Comparison of ENCODE assay signal across 8 mouse cellular contexts in genomic region chr12:112659109-112659508, GRCm38 (mm10). TPM values are rescaled to one million over a fixed set of nuclear protein-coding genes. Genes with fewer than 3 reads are reported as not detected.
DNase-seq lines count a peak whose midpoint lies in the region; ATAC-seq and TF ChIP-seq lines count a peak whose summit lies in the region.

No protein-coding gene starts in this region.

- no peaks in the 10 kb centered on the region for H3K9me3 ChIP-seq in forebrain, embryonic 14.5 days (replicated peaks; ENCODE audit: control insufficient read depth, low read length)
- H3K9me3 ChIP-seq in forebrain, embryonic 11.5 days (ENCODE audit: control insufficient read depth, low read length), result no peaks in the 10 kb centered on the region
- H3K9me3 ChIP-seq in hindbrain, postnatal 0 days (ENCODE audit: low read length), result no peaks in the 10 kb centered on the region

- peaks cover 32% of the 10 kb centered on the region for H3K4me1 ChIP-seq in forebrain, embryonic 14.5 days (ENCODE audit: control insufficient read depth, insufficient read depth, low read length)
- H3K4me1 ChIP-seq in forebrain, embryonic 11.5 days (replicated peaks; ENCODE audit: control insufficient read depth, insufficient read depth, low read length), result peaks cover 20% of the 10 kb centered on the region
- H3K4me1 ChIP-seq in hindbrain, postnatal 0 days (ENCODE audit: insufficient read depth, low read length), result peaks cover 18% of the 10 kb centered on the region

- H3K27ac ChIP-seq in forebrain, embryonic 14.5 days (ENCODE audit: low read depth, low read length), result no peak overlapping the region
- no peak overlapping the region for H3K27ac ChIP-seq in forebrain, embryonic 11.5 days (ENCODE audit: low read depth, low read length)
- no peak overlapping the region for H3K27ac ChIP-seq in hindbrain, postnatal 0 days

- H3K4me3 ChIP-seq in forebrain, embryonic 14.5 days (ENCODE audit: low read depth, low read length), result no peak overlapping the region
- H3K4me3 ChIP-seq in forebrain, embryonic 11.5 days (ENCODE audit: low read depth, low read length), result no peak overlapping the region
- no peak overlapping the region for H3K4me3 ChIP-seq in hindbrain, postnatal 0 days (ENCODE audit: low read length)

- no peak for ATAC-seq in forebrain, embryonic 14.5 days
- no peak for ATAC-seq in forebrain, embryonic 11.5 days (replicated peaks; ENCODE audit: low FRiP score)
- ATAC-seq in hindbrain, postnatal 0 days, result no peak

- peak; percentile 21 for DNase-seq in forebrain, embryonic 14.5 days (ENCODE audit: low spot score)
- DNase-seq in forebrain, embryonic 11.5 days (ENCODE audit: low spot score), result no peak
- DNase-seq in spleen, adult 18-20 months, result peak; percentile 47 to 74
- no peak for DNase-seq in spleen, adult 12 weeks (ENCODE audit: low spot score)
- DNase-seq in cerebellum, postnatal 4 days (ENCODE audit: low spot score in 2 of 2), result peak; percentile 75 to 83
- DNase-seq in hindbrain, postnatal 0 days (ENCODE audit: low spot score), result peak; percentile 43
- peak; percentile 80 to 85 for DNase-seq in lung, postnatal 4 days
- DNase-seq in urinary bladder, postnatal 36 days (ENCODE audit: low spot score in 2 of 2), result peak; percentile 46 to 67

- peaks cover 91% of the 10 kb centered on the region for H3K36me3 ChIP-seq in forebrain, embryonic 14.5 days (ENCODE audit: control insufficient read depth, insufficient read depth, low read length)
- H3K36me3 ChIP-seq in forebrain, embryonic 11.5 days (ENCODE audit: control insufficient read depth, insufficient read depth, low read length), result peaks cover 22% of the 10 kb centered on the region
- H3K36me3 ChIP-seq in hindbrain, postnatal 0 days (ENCODE audit: insufficient read depth, low read length), result peaks cover 61% of the 10 kb centered on the region

- H3K4me2 ChIP-seq in forebrain, embryonic 14.5 days (ENCODE audit: low read length), result no peak overlapping the region
- no peak overlapping the region for H3K4me2 ChIP-seq in forebrain, embryonic 11.5 days (ENCODE audit: low read depth, low read length, severe bottlenecking)
- no peak overlapping the region for H3K4me2 ChIP-seq in hindbrain, postnatal 0 days (ENCODE audit: low read depth, low read length)

- no peak overlapping the region for H3K9ac ChIP-seq in forebrain, embryonic 14.5 days (ENCODE audit: low read length)
- H3K9ac ChIP-seq in forebrain, embryonic 11.5 days (ENCODE audit: low read length), result no peak overlapping the region
- H3K9ac ChIP-seq in hindbrain, postnatal 0 days (replicated peaks; ENCODE audit: low read length), result no peak overlapping the region

- no peaks in the 10 kb centered on the region for H3K27me3 ChIP-seq in forebrain, embryonic 14.5 days (replicated peaks; ENCODE audit: control insufficient read depth, insufficient read depth, low read length)
- H3K27me3 ChIP-seq in forebrain, embryonic 11.5 days (ENCODE audit: control insufficient read depth, insufficient read depth, low read length), result no peaks in the 10 kb centered on the region
- no peaks in the 10 kb centered on the region for H3K27me3 ChIP-seq in hindbrain, postnatal 0 days (ENCODE audit: insufficient read depth, low read length)

- TF ChIP-seq CTCF in hindbrain, postnatal 0 days (IDR thresholded peaks at IDR 0.05; ENCODE audit: low read depth), result peak; percentile 62

- WGBS in forebrain, embryonic 14.5 days, result 82% methylated on average over 6 of the region's 6 CpGs
- 78% methylated on average over 5 of the region's 6 CpGs for WGBS in forebrain, embryonic 11.5 days
- 67% methylated on average over 6 of the region's 6 CpGs for WGBS in hindbrain, postnatal 0 days

RNA-seq across cellular contexts. Expression of gene Siva1, which starts 14.6 kb away (rescaled TPM):
- polyA plus RNA-seq in forebrain, embryonic 14.5 days (2014; fragmentation: Nextera tagmentation; extraction: Ambion mirVana), result 94.1 and 155 TPM in 2 replicates
- polyA plus RNA-seq in forebrain, embryonic 11.5 days (2014; fragmentation: Nextera tagmentation; extraction: Ambion mirVana), result 227 and 257 TPM in 2 replicates
- total RNA-seq in hindbrain, postnatal 0 days (2014; rRNA removed), result 24.1 and 34.8 TPM in 2 replicates
- 59.3 and 62.2 TPM in 2 replicates for polyA plus RNA-seq in hindbrain, postnatal 0 days (2015; fragmentation: Nextera tagmentation; extraction: Ambion mirVana)

RNA-seq across cellular contexts. Expression of gene Akt1, which starts 15.6 kb away (rescaled TPM):
- 61.7 and 65.4 TPM in 2 replicates for polyA plus RNA-seq in forebrain, embryonic 14.5 days (2014; fragmentation: Nextera tagmentation; extraction: Ambion mirVana)
- polyA plus RNA-seq in forebrain, embryonic 11.5 days (2014; fragmentation: Nextera tagmentation; extraction: Ambion mirVana), result 99.4 and 123 TPM in 2 replicates
- 179 and 197 TPM in 2 replicates for total RNA-seq in hindbrain, postnatal 0 days (2014; rRNA removed)
- polyA plus RNA-seq in hindbrain, postnatal 0 days (2015; fragmentation: Nextera tagmentation; extraction: Ambion mirVana), result 90.8 and 97.4 TPM in 2 replicates

RNA-seq across cellular contexts. Expression of gene Zbtb42, which starts 19.5 kb away (rescaled TPM):
- 1.0 and 1.8 TPM in 2 replicates for polyA plus RNA-seq in forebrain, embryonic 14.5 days (2014; fragmentation: Nextera tagmentation; extraction: Ambion mirVana)
- polyA plus RNA-seq in forebrain, embryonic 11.5 days (2014; fragmentation: Nextera tagmentation; extraction: Ambion mirVana), result 4.4 and 5.3 TPM in 2 replicates
- 3.3 and 12.1 TPM in 2 replicates for total RNA-seq in hindbrain, postnatal 0 days (2014; rRNA removed)
- polyA plus RNA-seq in hindbrain, postnatal 0 days (2015; fragmentation: Nextera tagmentation; extraction: Ambion mirVana), result 2.2 and 3.7 TPM in 2 replicates

RNA-seq across cellular contexts. Expression of gene Adssl1, which starts 39.3 kb away (rescaled TPM):
- polyA plus RNA-seq in forebrain, embryonic 14.5 days (2014; fragmentation: Nextera tagmentation; extraction: Ambion mirVana), result 2.0 and 2.1 TPM in 2 replicates
- polyA plus RNA-seq in forebrain, embryonic 11.5 days (2014; fragmentation: Nextera tagmentation; extraction: Ambion mirVana), result 1.9 and 2.1 TPM in 2 replicates
- total RNA-seq in hindbrain, postnatal 0 days (2014; rRNA removed), result 2.6 and 7.5 TPM in 2 replicates
- polyA plus RNA-seq in hindbrain, postnatal 0 days (2015; fragmentation: Nextera tagmentation; extraction: Ambion mirVana), result 8.4 and 9.2 TPM in 2 replicates

Comparison
In these comparisons a context has a peak if more than half of its experiments do, and no peak if none do; other contexts are left out.
1. DNase-seq: peak in forebrain, embryonic 14.5 days (single experiment), spleen, adult 18-20 months (2 of 2), cerebellum, postnatal 4 days (2 of 2), hindbrain, postnatal 0 days (single experiment), lung, postnatal 4 days (2 of 2) and urinary bladder, postnatal 36 days (2 of 2); none in forebrain, embryonic 11.5 days (single experiment) and spleen, adult 12 weeks (single experiment).